Mouse (Mus musculus) G1E-ER4 (cell line): ENCODE results near the gene Gns. TPM values are rescaled to one million over a fixed set of nuclear protein-coding genes. Genes with fewer than 3 reads are reported as not detected.

ENCODE experiments used
- GATA1 ChIP-seq: IDR thresholded peaks from one replicate; pipeline ENCODE4 v1.8.0; 2012; ENCODE audit warnings: low read length, inconsistent platforms
- polyA plus RNA-seq: library from polyadenylated mRNA; stranded (reverse); fragments of >175 nt; gene quantifications from 2 replicates; pipeline ENCODE4 v1.2.3, GENCODE M21; 2012

Gene Gns
- polyA plus RNA-seq, 1 experiment, result 57.9 TPM

- TF ChIP-seq GATA1, result no peak
These were observed 49.2 kb downstream of the Gns start for GRCm38 (mm10) chr10:121414127-121414526.

GRCm38 (mm10) chr10:121418835-121419234, 53.9 kb downstream of the Gns start:
- no peak for TF ChIP-seq GATA1

GRCm38 (mm10) chr10:121419640-121420470, 55.0 kb downstream of the Gns start:
- TF ChIP-seq GATA1, result no peak

GRCm38 (mm10) chr10:121421023-121421422, 56.1 kb downstream of the Gns start:
- no peak for TF ChIP-seq GATA1

- no peak for TF ChIP-seq GATA1
These were observed 56.9 kb downstream of the Gns start for GRCm38 (mm10) chr10:121421657-121422290.

- no peak for TF ChIP-seq GATA1
These were observed 57.4 kb downstream of the Gns start for GRCm38 (mm10) chr10:121422294-121422693.

- TF ChIP-seq GATA1, result no peak
These were observed 58.9 kb downstream of the Gns start for GRCm38 (mm10) chr10:121423541-121424349.

GRCm38 (mm10) chr10:121424455-121424854, 59.6 kb downstream of the Gns start:
- no peak for TF ChIP-seq GATA1

- TF ChIP-seq GATA1, result no peak
These were observed 60.2 kb downstream of the Gns start for GRCm38 (mm10) chr10:121425079-121425478.

GRCm38 (mm10) chr10:121425506-121426025, 60.7 kb downstream of the Gns start:
- TF ChIP-seq GATA1, result no peak

- TF ChIP-seq GATA1, result no peak
These were observed 61.7 kb downstream of the Gns start for GRCm38 (mm10) chr10:121426458-121427070.

GRCm38 (mm10) chr10:121427136-121427535, 62.2 kb downstream of the Gns start:
- no peak for TF ChIP-seq GATA1

GRCm38 (mm10) chr10:121428011-121428711, 63.3 kb downstream of the Gns start:
- TF ChIP-seq GATA1, result no peak

- TF ChIP-seq GATA1, result no peak
These were observed 64.2 kb downstream of the Gns start for GRCm38 (mm10) chr10:121429089-121429488.

- TF ChIP-seq GATA1, result no peak
These were observed 64.7 kb downstream of the Gns start for GRCm38 (mm10) chr10:121429581-121429980.
